Mouse (Mus musculus) bone marrow macrophage, adult 2 months (primary cell): ENCODE measurements around the gene 1700001O22Rik.

Source experiments
- CTCF ChIP-seq: IDR thresholded peaks from 2 replicates; pipeline ENCODE4 v1.5.1; 2012; ENCODE audit warnings: low read depth, mild to moderate bottlenecking, low read length, moderate library complexity
- POLR2A ChIP-seq: IDR thresholded peaks from 2 replicates; pipeline ENCODE4 v1.6.1; 2012; ENCODE audit warnings: mild to moderate bottlenecking, low read depth, low read length, borderline replicate concordance

DNA sequence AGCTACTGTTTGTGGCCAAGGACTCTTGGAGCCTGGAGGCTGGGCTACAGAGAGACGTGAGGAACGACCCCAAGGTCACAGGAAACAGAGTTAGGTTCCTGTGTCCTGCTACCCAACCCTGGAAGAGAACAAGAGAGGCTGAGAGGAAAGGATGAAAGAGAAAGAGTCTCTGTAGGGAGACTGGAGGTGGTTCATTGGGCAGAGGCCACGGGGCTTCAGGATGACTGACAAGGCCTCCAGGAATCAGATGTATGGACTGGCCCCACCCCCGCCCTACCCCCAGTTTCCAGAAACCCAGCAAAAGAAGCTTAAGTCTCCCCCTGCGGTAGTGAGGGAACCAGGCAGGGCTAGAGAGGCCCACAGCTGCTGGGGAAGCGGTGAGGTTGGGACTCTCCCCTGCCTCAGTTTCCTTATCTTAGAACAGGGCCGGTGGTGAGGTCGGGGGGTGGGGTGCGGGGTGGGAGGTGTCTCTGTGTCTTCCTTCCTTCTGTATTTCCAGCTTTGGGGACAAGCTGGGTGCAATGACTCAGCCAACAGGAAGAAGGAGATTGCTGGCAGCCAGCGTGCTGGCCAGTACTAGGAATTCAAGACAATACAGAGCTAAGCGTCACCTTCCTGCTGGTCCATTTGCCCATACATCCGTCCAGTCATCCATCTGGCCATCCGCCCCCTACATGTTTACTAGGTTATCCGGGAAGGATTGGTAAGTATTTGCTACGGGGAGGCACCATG is 30.7 kb downstream of the 1700001O22Rik start:
- TF ChIP-seq CTCF, result no peak
- no peak for TF ChIP-seq POLR2A
